Mouse (Mus musculus) ES-Bruce4 (cell line): ENCODE results near the gene Aldoart2. TPM values are rescaled to one million over a fixed set of nuclear protein-coding genes. Genes with fewer than 3 reads are reported as not detected.

Experiments
- H3K27ac ChIP-seq: 2 replicates; pipeline ENCODE4 v1.5.1; 2012; ENCODE audit warnings: low read length, inconsistent platforms; ENCODE audit not compliant: insufficient read depth
- H3K27me3 ChIP-seq: 2 replicates; pipeline ENCODE4 v1.6.1; 2012; ENCODE audit warnings: mild to moderate bottlenecking, low read length, inconsistent platforms; ENCODE audit not compliant: control insufficient read depth, poor library complexity, insufficient read depth, severe bottlenecking
- H3K36me3 ChIP-seq: 2 replicates; pipeline ENCODE4 v1.6.1; 2012; ENCODE audit warnings: inconsistent platforms, mild to moderate bottlenecking, low read length, moderate library complexity; ENCODE audit not compliant: control insufficient read depth, poor library complexity, insufficient read depth, severe bottlenecking
- H3K4me1 ChIP-seq: one replicate; pipeline ENCODE4 v1.8.1; 2011; ENCODE audit warnings: low read length; ENCODE audit not compliant: control insufficient read depth, insufficient read depth
- H3K4me3 ChIP-seq: 2 replicates; pipeline ENCODE4 v1.5.1; 2011; ENCODE audit warnings: low read depth, mild to moderate bottlenecking, low read length
- H3K9ac ChIP-seq: 2 replicates; pipeline ENCODE4 v1.6.1; 2012; ENCODE audit warnings: low read depth, mild to moderate bottlenecking, inconsistent platforms; ENCODE audit not compliant: poor library complexity, severe bottlenecking
- H3K9me3 ChIP-seq: replicated peaks from 2 replicates; pipeline ENCODE4 v1.6.1; 2012; ENCODE audit warnings: mild to moderate bottlenecking, low read length, inconsistent platforms; ENCODE audit not compliant: control insufficient read depth, poor library complexity, insufficient read depth, severe bottlenecking
- CTCF ChIP-seq: IDR thresholded peaks from one replicate; pipeline ENCODE4 v1.8.1; 2011; ENCODE audit warnings: low read depth, low read length
- EP300 ChIP-seq: IDR thresholded peaks from 2 replicates; pipeline ENCODE4 v1.6.1; 2011; ENCODE audit warnings: low read depth, low read length; ENCODE audit not compliant: insufficient read depth
- POLR2A ChIP-seq: IDR thresholded peaks from one replicate; pipeline ENCODE4 v1.8.1; 2011; ENCODE audit warnings: low read length; ENCODE audit not compliant: insufficient read depth
- polyA plus RNA-seq: library from polyadenylated mRNA; stranded (reverse); fragments of >200 nt; gene quantifications from 2 replicates; pipeline ENCODE4 v1.2.4, GENCODE M21; 2011; ENCODE audit warnings: low read depth; ENCODE audit not compliant: missing spikeins, insufficient read depth, insufficient read length

Aldoart2 gene
- polyA plus RNA-seq, result 0.40 TPM in 1 of 2 replicates, not detected in the other

GRCm38 (mm10) chr12:55565206-55565605, at the start of gene Aldoart2:
Gene Aldoart2 (plus strand): TSS chr12:55565239.
- H3K36me3 ChIP-seq, result no peaks in the 10 kb centered on the region
- H3K27ac ChIP-seq, result no peak within 1 kb of the TSS
- H3K4me3 ChIP-seq, result no peak within 1 kb of the TSS
- H3K9ac ChIP-seq, result no peak within 1 kb of the TSS
- no peaks in the 10 kb centered on the region for H3K9me3 ChIP-seq
- TF ChIP-seq EP300 (no peak), POLR2A (no peak), CTCF (no peak)
- no peaks in the 10 kb centered on the region for H3K4me1 ChIP-seq
- no peaks in the 10 kb centered on the region for H3K27me3 ChIP-seq

GRCm38 (mm10) chr12:55518061-55518738, 46.8 kb upstream of the Aldoart2 start:
- no peak overlapping the region for H3K9ac ChIP-seq
- H3K4me1 ChIP-seq, result no peaks in the 10 kb centered on the region
- H3K9me3 ChIP-seq, result no peaks in the 10 kb centered on the region
- no peak overlapping the region for H3K4me3 ChIP-seq
- H3K36me3 ChIP-seq, result no peaks in the 10 kb centered on the region
- no peak for TF ChIP-seq EP300
- TF ChIP-seq CTCF, result peak; percentile 97
- H3K27me3 ChIP-seq, result no peaks in the 10 kb centered on the region
- no peak overlapping the region for H3K27ac ChIP-seq

- Histone ChIP-seq H3K36me3 (no peaks in the 10 kb centered on the region), H3K27ac (no peak overlapping the region)
- TF ChIP-seq POLR2A, result no peak
- no peak for TF ChIP-seq CTCF
- TF ChIP-seq EP300, result no peak
These were observed 37.9 kb upstream of the Aldoart2 start for GRCm38 (mm10) chr12:55526983-55527752.

GRCm38 (mm10) chr12:55536537-55537135, 28.4 kb upstream of the Aldoart2 start:
- H3K27me3 ChIP-seq, result no peaks in the 10 kb centered on the region
- TF ChIP-seq CTCF (no peak), EP300 (no peak), POLR2A (no peak)
- H3K9me3 ChIP-seq, result no peaks in the 10 kb centered on the region
- no peaks in the 10 kb centered on the region for H3K36me3 ChIP-seq
- no peak overlapping the region for H3K4me3 ChIP-seq
- no peaks in the 10 kb centered on the region for H3K4me1 ChIP-seq
- no peak overlapping the region for H3K27ac ChIP-seq
- H3K9ac ChIP-seq, result no peak overlapping the region

More at GRCm38 (mm10) chr12:55526983-55527752, 37.9 kb upstream of the Aldoart2 start:
- Histone ChIP-seq H3K9me3 (no peaks in the 10 kb centered on the region), H3K4me1 (no peaks in the 10 kb centered on the region), H3K9ac (no peak overlapping the region), H3K4me3 (no peak overlapping the region), H3K27me3 (no peaks in the 10 kb centered on the region)

GRCm38 (mm10) chr12:55537742-55538141, 27.3 kb upstream of the Aldoart2 start:
- Histone ChIP-seq H3K36me3 (no peaks in the 10 kb centered on the region), H3K9ac (no peak overlapping the region), H3K27me3 (no peaks in the 10 kb centered on the region), H3K9me3 (no peaks in the 10 kb centered on the region), H3K27ac (no peak overlapping the region), H3K4me3 (no peak overlapping the region), H3K4me1 (no peaks in the 10 kb centered on the region)
- TF ChIP-seq CTCF, result no peak
- no peak for TF ChIP-seq POLR2A
- no peak for TF ChIP-seq EP300
